Mouse (Mus musculus) right cerebral cortex, postnatal 25 days (tissue): ENCODE data around the gene Set.
A peak's percentile ranks its signal among the peaks of the same experiment; 100 is the strongest.

ENCODE experiments used
- DNase-seq: peaks from one replicate; pipeline ENCODE4 v3.0.0; 2022

Set gene

DNA sequence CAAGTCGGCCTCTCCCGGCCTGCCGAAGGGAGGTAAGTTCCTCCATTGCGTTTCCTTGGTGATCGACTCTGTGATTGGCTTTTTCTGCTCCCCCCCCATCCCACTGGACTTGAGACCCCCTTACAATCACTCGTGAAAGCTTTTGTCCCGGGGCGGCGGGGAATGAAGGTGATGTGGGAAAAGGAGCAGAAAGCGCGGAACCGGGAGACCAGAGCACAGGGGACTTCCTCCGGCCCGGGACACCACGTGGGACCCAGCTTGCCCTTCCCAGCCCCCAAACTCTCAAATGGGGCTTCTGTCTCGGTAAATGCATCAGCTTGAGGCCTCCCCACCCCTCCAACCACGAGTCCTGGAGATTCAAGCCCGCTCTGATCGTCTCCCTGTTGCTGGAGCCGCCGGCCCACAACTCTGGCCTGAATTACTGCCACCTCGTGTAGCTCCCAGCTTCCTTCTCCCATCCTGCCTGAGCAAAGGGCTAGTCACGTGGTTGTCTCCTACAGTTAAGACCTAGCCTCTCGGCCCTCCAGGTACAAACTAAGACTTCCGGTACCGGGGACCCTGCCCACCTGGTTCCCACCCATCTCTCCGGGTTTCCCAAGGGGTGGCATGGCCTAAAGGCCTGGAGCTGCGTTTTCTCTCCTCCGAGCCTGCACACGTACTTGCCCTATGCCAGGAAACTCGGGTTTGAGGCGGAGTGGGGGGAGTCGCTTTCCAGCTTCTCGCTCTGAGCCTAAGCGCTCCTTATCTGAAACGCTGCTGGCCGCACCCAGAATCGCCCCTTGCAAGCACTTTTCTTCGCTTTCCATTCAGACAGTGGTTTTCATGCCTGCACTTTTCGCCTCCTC is 5.3 kb downstream of the Set start:
- peak; percentile 43 for DNase-seq

GRCm38 (mm10) chr2:30063235-30063634 is 6.1 kb downstream of the Set start:
- no peak for DNase-seq

- DNase-seq = no peak
Measured at GRCm38 (mm10) chr2:30063791-30064190, 6.6 kb downstream of the Set start.

- DNase-seq = no peak
Measured at GRCm38 (mm10) chr2:30064298-30064697, 7.1 kb downstream of the Set start.

GRCm38 (mm10) chr2:30066046-30066901 is 9.1 kb downstream of the Set start:
- peak; percentile 96 for DNase-seq

DNA sequence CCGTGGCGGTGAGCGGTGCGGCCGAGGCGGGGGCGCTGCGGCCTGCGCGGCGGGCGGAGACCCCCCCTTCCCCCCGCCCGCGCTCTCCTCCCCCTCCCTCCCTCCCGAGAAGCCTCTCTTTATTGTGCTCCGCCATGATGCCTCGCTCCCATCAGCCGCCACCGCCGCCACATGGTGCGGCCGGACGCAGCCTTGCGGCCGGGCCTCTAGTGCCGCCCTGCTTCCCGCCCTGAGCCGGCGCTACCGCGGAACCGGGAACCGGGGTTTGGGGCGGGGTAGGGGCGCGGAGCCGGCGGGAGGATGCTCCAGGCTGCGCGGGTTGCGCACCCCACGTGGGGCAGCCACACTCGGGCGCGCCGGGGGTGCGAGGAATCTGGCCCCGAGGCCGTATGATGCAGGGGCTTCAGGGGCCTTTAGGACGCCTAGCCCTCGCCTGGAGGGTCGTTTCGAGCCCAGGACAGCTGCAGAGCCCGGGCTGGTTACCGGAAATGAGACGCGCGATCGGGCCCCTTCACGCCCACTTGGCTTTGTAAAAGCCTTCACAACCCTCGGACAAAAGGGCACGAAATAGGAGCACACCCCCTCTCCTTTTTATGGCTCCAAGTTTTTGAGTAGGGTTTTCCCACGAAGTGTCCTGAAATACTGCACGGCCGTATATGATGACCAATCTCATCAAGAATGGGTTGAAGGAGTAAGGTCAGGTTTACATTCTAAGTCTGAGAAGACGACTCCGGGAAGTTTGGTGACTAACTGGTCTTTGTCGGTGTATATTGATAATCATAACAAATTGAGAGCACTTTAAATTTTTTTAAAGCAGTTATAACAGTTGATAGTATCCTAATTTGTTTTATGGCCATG is 10.1 kb downstream of the Set start:
- DNase-seq = peak; percentile 51

DNA sequence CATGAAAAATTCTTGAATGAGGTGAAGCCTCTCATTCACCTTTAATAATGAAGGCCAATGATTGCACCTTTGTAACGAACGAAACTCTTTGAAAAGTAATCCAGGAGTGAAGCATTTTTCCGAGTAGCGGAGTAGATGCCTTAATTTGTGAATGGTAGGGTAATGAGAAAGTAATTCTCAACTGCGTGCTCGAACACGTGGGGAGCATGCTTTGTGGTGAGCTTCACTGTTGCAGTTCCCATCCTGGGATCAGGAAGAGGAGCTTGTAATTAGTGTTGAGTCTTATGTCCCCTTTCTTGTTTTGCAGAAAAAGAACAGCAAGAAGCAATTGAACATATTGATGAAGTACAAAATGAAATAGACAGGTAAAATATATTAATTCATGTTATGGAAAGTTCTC is 10.8 kb downstream of the Set start:
- DNase-seq = no peak

- no peak for DNase-seq
Measured at GRCm38 (mm10) chr2:30072875-30073274, 15.7 kb downstream of the Set start.

DNA sequence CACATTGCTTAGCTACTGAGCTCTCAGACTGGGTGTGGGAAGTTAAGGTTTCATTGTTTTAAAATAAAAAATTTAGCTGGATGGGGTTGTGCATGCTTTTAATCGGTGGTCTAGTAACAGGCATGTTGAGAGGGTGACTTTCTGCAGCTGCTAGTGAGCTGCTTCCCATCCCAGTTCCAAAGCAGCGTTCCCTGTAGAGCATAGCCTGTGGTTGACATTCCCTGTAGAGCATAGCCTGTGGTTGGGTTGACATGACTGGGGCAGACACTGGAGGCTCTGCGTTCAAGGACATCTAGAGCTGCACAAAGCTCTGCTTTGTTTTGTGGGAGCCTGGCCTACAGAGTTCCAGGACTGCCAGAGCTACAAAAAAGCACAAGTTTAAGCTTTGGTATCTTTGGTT is 16.1 kb downstream of the Set start:
- DNase-seq = no peak

- no peak for DNase-seq
Measured at GRCm38 (mm10) chr2:30075625-30076024, 18.4 kb downstream of the Set start.

DNA sequence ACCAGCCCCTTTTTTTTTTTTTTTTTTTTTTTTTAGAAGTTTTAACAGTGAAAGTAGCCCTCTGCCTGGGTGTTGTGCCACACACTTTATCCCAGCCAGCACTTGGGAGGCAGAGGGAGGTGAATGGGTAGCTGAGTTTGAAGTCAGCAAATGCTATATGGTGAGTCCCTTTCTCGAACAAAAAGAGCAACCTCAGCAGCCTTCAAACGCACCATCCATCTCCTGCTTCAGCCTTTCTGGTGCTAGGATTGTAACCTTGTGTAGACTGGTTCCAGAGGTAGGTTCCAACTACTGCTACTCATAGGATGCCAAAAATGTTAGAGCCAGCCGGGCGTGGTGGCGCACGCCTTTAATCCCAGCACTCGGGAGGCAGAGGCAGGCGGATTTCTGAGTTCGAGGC is 19.3 kb downstream of the Set start:
- DNase-seq = no peak

DNA sequence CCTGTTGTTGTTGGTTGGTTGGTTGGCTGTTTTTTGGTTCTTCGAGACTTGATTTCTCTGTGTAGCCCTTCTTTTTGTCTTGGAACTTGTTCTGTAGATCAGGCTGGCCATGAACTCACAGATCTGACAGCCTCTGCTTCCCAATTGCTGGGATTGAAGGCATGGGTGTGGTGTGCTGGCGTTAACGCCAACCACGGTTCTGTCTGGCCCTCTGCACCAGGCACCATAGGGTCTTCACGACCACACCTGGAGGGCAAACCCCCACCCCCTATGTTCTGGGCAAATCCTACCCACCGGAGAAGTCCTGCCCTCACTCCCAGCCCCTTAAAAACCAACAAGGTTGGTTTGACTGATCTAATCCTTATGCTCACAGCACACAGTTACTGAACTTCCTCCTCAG is 19.8 kb downstream of the Set start:
- no peak for DNase-seq

- peak; percentile 70 for DNase-seq
Measured at GRCm38 (mm10) chr2:30077502-30078348, 20.5 kb downstream of the Set start, which contains the start of gene Pkn3. TSS of gene Pkn3 (plus strand) at chr2:30077684.

DNA sequence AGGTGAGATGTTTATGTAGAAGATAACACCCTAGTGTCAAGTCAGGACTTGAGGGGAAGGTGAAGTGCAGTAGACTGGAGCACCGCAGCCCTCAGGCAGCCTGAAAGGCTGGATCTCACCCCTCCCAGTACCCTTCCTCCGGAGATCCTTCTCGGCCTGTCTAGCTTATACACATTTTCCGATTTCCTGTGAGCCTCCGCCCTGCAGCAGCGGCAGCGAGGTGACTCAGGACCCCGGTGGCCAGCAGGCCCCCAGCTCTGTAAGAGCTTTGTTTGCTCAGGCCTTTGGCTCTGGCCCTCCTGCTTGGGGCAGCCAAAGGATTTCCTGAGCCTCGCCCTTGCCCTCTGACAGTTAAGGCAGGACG is 21.2 kb downstream of the Set start:
- DNase-seq = no peak

DNA sequence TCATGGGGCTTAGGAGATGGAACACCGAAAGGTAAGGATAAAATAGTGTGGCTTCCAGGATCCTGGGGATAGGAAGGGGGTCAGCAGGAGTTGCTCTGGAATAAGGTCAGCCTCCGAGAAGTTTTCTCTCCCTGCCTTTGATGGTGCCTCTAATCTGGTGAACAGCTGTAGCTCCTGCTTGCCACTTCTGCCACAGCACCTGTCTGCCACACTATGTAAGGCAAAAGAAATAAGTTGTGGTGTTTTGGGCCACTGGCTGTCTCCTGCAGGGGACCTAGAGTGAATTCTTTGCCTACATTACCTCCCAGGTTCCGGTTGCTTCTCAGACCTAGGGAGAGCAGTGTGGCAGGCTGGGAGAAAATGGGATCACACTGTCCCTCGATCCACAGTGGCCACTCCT is 21.6 kb downstream of the Set start:
- DNase-seq = no peak

DNA sequence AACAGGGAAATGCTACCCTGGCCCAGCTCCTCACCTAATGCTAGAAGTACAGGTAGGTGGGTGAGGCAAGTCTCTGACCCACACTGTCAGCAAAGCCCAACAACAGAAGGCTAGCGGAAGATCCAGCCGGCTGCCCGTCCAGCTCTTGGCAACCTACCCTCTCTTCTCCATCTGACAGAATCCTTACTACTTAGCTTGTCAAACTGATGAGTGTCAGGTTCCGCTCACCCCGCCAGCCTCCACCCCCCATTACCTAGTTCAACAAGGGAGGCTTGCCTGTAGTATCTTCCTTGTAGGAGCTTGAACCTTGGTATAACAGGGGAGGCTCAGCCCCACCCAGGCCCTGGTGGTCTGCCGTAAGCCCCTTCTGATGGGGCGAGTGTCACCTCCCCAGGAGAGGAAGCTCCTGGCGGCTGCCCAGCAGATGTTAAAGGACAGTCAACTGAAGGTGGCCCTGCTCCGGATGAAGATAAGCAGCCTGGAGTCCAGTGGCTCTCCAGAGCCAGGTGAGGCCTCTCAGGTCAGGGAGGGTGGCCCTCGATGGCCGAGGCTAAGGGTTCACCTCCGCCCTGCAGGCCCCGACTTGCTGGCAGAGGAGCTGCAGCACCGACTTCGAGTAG is 23.1 kb downstream of the Set start:
- no peak for DNase-seq

- no peak for DNase-seq
Measured at GRCm38 (mm10) chr2:30084113-30084512, 26.9 kb downstream of the Set start.

DNA sequence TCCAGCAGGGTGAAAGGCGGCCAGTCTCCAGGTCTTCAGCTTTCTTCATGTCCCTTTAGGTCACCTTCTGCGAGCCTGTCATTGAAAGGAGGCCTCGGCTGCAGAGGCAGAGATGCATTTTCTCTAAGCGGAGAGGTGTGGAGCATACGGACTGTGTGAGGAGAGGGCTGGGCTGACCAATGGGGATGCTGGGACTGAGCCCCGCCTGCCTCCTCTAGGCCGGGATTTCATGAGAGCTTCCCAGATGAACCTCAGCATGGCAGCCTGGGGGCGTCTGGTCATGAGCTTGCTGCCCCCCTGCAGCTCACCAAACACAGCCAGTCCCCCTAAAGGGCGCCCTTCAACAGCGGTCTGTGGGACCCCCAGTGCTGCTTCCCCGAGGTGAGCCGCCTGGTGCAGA is 27.5 kb downstream of the Set start:
- DNase-seq = no peak

- DNase-seq = no peak
Measured at GRCm38 (mm10) chr2:30087310-30087709, 30.1 kb downstream of the Set start.

GRCm38 (mm10) chr2:30091521-30091920 is 34.3 kb downstream of the Set start:
- no peak for DNase-seq

- DNase-seq = no peak
Measured at GRCm38 (mm10) chr2:30092280-30092918, 35.2 kb downstream of the Set start.
